Mouse (Mus musculus) right cerebral cortex, postnatal 10 days (tissue): ENCODE data around the gene Traf3ip2.

ENCODE experiments used
- DNase-seq, 2 experiments: peaks; one replicate each; pipeline ENCODE4 v3.0.0; 2021; ENCODE audit warnings: low spot score in 2 of 2

Traf3ip2 gene

DNA sequence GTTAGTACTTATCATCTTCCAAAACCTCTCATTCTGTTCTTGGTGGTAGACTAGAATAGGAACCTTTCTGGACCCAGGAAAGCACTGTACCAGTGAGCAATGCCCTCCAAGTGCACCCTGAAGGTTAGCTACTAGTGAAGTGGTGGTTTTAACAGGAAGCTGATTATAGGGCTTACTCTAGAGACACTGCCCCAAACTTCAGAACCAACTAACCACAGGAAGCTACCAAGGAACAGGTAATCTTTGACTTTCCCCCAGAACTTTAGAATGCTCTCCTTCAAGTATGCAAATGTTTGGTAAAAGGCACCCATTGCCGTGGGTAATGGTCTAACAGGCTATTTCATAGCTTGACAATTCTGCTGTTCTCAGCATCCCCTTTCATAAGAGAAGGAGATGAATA, 12.6 kb upstream of the Traf3ip2 start:
- no peak for DNase-seq

DNA sequence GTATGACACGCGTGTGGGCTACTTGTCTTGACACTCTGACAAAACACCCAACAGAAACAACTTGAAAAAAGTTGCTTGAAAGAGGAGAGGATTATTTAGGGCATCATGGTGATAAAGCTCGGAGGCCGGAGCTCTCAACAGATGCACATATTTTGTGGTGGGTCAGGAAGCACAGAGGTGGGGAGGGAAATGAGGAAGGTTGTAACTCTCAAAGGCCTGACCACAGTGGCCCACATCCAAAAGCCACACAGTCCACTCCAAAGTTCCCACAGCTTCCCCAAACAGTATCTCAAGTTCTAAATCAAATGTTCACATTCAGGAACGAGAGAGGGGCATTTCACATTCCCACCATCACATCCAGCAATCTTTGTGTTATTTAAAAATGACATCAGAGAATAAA, 11.7 kb upstream of the Traf3ip2 start:
- no peak for DNase-seq

DNA sequence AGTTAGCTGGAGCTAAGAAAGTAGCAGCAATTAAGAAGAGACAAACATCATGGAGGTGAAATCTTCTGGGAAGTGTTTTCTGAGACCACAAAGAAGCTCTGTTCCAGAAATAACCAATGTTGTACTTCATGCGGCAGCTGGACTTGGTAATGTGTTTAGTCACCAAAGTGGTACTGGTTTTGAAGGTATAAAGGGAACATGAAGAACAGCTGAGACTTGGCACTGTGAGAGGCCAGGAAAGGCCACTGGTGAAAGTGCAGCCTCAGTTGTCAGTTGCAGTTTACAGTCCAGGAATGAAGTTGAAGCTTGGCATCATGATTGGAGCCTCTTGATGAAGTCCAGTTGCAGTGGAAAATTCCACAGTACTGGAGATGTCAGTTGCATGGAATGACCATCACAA, 6.3 kb upstream of the Traf3ip2 start:
- DNase-seq = no peak

DNA sequence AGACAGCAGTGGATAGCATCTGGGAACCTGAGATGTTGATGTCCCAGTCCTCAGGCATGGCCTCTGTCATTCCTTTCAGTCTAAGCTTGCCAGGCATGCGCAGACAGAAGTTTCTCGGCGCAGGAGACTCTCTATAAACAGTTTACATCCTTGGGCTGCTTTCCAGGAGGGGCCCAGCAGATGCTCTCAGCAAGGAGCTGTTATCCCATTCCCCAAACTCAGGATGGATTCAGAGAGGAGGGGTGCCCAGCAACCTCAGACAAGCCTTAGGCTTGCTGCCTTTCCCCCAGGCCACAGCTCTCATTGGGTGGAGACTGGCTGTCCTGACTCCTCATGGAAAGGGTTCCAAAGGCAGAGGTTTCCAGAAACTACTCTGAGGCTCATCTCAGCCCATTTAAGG, 1.5 kb upstream of the Traf3ip2 start:
- no peak for DNase-seq

DNA sequence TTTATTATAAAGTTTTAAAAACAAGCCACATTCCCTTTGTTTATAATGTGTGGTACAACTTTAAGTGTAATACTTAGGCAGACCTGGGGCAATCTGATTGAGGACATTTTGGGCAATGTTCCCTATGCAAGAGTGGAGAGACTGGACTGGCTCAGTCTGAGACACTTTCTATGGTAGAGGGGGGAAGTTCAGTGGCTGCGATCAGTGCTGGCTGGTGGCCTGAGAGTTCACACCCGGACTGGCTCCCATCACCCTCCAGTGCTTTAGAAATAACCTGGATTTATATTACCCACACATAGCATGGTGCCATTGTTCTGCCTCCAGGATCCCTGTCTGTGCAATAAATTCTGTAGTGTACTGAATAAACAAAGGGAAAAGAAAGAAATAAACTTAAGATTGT, 603 bp upstream of the Traf3ip2 start:
- DNase-seq = no peak

DNA sequence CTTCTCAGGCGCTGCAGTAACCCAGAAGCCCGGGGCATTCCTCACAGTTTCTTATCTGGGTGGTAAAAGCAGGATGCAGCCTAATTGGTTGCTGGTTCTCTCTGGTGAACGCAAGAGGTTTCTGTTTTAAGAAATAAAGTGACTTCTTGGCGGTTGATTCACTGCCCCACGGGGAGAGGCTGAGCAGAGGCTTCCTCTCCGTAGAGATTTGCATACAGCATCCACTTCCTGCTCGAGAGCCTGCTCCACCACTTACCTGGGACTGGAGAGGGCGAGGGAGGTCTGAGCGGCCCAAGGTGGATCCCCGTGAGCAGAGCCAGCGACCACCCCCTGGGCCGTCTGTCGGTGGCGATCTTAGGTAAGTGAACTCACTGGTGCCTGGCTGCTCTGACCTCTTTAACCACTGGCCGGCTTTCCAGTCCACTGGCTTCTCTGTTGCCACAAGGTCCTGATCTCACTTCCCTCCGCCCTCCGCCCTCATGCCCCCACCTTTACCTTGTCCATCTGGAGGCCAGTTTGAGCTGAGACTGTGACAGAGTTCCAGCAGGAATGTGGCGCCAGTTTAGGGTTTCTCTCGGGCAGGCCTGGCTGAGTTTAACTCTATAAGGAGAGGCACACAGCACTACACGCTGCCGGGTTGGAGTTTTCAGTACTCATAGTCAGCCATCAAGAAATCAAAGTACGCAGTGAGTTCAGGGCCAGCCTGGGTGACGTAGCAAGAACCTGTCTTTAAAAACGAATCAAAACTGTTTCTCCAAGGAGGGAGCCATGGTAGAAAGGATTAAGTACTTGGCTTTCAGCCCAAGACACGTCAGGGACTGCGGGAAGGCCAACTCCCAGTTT, 476 bp downstream of the Traf3ip2 start:
- no peak for DNase-seq

DNA sequence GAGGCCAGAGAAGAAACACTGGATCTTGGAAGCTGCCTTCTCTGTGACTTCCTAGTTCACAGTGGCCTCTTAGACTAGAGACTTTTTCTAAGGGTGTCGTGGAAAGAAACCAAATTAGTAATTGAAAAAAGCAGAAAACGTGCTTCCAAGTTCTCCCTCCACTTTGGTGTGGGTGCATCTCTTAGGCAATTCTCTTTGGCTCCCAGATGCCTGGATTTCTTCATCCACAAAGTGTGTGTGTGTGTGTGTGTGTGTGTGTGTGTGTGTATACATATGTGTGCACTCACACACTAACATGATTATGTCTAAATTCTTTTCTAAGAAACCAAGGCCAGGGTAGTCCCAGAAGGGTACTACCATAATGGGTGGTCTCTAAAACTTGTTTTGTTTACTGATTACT, 1.2 kb downstream of the Traf3ip2 start:
- no peak for DNase-seq

DNA sequence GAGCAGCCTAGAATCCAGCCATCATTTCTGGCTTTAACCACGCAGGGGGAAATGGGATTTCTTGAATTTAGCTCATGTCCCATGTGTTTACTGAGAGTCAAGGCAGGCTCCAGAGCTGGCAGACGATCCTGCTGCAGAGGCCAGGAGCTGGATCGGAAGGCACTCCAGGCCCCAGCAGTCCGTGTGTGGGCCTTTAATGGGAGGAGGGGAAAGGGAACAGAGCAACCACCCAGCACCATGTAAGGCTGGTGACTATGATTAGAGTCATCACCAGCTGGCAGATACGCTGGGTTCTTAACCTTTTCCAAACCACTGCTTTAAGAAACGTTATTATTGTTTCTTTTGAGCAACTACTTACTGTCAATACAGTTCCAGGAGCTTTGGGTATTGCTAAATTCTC, 1.9 kb downstream of the Traf3ip2 start:
- DNase-seq = peak; percentile 53 to 62

DNA sequence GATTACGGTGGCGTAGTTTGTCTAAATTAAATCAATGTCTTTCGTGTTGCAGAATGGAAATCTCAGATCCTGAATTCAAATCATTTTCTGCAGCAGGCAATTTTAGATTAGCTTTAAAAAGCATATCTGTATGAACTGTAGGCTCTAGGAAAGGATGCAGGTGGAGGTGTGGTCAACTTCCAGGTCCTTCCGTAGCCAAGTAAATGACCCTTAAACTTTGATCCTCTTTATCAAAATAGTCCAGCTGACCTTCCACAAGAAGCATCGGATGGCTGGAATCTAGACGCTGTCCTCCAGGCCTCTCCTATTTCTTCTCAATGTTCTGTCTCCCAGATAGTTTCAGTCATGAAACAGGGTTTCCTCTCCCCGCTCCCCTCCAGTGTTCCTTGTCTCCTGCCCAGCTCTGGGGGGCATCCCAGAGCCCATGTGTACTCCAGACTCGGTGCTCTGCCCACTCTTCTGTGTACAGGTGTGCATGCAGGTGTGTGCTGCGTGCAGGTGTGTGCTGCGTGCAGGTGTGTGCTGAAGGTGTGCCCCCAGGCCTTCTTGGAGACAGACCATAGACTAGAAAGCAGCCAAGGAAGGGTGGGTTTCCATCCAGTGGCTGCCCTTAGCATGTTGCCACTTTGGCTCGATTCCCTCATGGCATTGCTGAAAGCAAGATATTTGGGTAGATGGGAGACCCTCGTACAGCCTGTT, 2.9 kb downstream of the Traf3ip2 start:
- no peak for DNase-seq

DNA sequence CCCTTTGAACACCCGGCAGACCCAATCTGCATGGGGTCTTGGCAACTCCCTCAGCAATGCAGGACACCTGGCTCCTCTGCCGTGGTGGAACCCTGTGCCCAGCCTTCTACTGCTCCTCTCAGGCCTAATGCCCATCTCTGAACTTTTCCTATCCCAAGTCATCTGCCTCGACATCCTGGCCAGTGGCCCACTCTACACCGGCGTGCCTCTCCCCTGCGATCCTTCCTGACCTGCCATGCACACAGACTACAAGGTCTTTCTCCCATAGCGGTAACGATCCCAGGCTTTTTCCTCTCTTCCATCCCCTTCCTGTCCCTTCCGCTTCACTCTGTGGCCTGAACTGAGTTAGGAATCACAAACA, 3.5 kb downstream of the Traf3ip2 start:
- DNase-seq = no peak

DNA sequence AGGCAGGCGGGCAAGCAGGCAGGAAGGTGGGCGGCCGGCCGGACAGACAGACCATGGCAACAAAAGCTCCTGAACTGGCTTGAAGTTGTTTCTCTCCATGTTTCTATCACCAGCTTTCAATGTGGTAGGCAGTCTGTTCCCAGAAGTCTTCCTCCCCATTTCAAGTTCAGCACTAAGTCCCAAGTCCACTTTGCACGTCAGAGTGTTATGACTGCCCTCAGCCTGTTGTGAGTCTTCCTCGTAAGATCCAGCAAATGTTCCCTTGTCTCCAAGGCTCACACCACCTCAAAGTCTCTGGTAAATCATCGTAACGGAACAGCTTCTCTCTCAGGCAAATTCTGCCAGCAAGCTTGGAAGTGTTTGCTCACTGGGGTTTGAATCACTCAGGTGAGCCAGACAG, 3.9 kb downstream of the Traf3ip2 start:
- DNase-seq = no peak

DNA sequence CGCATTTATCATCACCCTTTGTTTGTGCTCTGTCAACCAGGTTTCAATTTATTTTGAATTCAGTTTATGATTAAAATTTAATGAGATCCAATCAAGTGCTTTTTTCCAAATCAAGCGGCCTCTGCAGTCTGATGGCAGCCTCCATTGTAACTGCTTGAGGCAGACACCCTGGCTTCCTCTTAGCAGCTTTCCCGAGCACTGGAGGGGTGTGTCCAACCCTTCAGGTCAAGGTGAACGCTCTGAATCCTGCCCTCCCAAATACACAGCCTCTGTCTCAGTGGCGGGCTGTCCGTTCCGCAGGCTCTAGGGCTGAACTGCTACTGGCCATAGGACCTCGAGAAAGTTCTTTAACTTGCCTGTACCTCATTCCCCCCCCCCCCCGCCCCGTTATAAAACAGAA, 5.7 kb downstream of the Traf3ip2 start:
- no peak for DNase-seq

DNA sequence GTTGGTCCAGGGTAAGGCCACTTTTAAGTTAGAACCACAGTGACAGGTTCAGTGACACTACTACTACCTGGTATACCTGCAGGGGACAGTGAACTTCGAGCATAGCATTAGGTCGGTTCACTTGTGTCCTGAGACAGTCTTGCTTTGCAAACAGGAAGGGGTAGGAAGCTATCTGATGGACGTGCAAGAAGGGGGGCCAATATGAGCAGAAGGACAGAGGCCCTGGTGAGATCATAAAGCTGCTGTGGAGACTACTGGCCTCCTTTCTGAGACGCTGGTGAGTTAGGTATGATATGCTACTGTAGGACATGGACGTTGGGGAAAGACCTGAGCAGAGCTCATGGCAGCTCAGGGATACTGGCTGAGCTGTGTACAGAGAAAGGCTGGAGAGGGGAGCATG, 7.9 kb downstream of the Traf3ip2 start:
- no peak for DNase-seq

DNA sequence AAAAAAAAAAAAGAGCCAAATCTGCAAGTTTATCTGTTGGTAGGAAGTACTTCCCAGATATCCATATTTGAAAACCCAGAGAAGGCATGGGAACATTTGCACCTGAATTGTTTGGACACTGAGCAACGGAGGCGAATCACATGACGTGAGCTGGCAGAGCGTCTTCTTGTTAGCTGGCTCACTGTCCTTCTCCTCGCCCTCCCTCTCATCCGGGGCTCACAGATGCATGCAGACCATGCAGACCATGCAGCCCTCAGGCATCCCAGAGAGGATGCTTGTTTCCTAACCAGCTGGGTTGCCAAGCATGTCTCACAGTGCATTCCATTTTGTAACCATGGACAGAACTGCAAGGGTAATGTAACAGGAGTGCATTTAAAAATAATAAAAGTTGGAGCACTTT, 11.1 kb downstream of the Traf3ip2 start:
- DNase-seq = no peak

DNA sequence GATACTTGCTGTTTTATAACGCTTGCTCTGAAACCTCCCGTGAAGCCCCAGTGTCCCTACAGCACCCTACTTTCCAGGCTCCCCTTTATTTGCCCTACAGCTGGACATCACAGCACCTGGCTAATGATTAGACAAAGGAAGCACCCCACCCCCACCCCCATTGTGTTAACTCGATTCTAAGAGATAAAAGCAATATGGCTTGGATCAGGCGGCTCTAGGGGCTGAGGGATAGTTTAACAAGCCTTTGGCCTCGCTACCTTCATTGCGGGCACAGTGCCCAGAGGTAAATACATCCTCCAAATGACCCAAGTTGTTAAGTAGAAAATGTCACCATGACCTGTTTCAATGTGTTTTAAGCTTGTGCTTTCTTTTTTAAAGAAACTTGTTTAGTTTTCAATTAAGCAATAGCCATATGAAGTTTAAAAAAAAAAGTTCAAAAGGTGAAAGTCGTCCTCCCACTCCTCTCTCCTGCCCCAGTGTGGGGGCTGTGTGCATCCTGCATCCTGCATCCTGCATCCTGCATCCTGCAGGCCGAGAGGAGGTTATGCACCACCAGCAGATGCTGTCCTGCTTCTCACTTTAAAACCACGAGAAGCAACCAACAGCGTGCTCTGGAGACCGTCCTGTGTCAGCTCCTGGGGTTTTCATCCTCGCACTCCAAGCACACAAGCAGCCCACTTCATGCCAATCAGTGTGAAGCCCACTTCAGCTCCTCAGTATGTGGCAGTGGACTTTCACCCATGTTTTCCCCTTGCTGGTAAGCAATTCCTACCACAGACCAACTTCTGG, 12.3 kb downstream of the Traf3ip2 start:
- DNase-seq = no peak

DNA sequence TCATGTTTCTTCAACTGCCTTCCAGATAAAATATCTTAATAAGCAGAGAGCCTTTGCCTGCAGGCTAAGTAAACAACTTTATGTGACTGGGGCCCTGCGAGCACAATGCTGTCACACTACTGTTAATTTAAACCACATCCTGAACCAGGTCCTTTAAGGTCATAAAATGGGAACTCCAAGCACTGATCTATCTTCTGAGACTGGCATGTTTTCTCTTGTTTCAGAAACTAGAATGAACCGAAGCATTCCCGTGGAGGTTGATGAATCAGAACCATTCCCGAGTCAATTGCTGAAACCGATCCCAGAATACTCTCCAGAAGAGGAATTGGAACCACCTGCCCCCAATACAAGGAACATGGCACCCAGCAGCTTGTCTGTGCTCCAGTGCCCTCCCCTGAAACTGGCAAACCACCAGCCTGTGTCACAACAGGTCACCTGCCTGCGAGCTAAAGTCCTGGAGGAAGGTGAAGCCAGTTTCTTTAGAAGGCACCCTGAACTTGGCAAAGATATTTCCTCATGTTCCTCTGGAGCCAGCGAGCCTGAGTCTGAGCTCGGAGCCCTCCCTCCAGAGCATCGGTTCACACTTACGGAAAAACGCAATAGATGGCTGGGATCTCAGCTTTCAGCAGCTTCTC, 13.0 kb downstream of the Traf3ip2 start:
- DNase-seq = no peak

DNA sequence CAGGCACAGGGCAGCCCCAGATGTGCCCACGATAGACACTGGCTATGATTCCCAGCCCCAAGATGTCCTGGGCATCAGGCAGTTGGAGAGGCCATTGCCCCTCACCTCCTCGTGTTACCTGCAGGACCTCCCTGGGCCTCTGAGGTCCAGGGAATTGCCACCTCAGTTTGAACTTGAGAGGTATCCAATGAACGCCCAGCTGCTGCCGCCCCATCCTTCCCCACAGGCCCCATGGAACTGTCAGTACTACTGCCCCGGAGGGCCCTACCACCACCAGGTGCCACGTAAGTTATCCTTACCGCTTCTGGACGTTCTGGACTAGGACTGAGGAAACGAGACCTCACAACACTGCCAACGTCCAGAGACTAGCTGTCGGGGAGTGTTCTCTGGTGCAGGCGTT, 13.6 kb downstream of the Traf3ip2 start:
- DNase-seq = no peak

DNA sequence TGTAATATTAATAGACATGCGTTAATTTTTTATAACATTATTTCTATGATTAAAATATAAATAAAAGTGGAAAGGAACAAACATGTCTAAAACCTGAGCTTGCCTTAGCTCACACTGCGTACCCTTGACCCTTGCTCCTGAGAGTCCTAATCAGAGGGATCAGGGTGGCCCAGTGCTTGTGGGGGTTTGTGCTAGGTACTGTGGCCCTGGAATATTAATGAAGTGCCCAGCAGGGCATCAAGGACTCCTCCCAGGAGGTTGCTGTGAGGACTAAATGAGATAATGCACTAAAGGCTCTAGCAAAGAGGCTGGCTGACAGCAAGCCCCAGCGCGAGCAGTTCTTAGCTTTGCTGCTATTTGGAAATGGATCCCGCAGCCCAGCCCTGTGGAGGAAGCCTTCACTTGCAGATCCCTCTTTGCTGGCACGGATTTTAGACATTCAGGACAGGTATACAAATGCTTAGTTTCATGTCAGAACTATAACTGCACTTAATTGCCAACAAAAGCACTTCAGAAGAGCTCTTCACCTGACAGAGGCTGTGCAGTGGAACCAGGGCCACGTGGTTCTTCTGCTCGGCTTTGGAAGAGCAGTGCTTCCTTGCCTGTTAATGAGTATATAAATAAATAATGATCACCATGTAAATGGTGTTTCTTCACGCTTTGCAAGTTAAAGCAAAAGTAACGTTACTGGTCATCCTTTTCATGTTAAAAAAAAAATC, 16.2 kb downstream of the Traf3ip2 start:
- DNase-seq = no peak

DNA sequence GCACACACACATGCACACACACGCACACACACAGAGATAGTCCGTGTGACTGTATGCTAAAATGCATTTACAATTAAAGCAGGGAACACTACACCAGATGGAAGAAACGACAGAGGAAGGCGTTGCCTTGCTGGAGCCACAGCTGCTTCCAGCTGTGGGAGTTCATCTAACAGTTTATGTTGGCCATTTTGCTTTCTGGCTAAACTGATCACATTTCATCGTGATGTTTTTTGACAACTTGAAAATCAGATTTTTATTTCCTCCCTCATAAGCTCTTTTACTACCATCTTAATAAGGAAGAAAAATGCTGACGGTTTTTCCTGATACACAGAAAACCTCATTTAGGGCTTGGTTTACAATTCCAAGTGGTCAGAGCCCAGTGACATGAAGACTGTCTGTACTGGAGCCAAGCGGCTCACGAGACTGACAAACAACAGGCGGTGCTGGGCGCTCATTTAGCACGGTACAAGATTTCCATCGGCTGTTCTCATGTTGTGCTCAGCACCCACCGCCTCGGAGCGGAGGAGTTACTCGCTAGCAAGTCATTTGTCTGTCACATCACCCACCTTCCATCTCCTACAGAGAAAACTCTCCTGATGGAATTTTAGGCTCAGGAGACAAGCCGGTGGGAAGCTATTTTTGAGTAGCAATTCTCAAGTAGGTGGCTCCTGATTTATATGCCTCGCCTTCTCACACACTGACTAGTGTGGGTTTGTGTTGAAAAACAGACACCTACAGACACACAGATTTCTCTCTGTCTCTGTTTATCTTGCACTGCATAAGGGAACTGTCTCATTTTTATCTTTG, 17.2 kb downstream of the Traf3ip2 start:
- peak; percentile 81 to 90 for DNase-seq

DNA sequence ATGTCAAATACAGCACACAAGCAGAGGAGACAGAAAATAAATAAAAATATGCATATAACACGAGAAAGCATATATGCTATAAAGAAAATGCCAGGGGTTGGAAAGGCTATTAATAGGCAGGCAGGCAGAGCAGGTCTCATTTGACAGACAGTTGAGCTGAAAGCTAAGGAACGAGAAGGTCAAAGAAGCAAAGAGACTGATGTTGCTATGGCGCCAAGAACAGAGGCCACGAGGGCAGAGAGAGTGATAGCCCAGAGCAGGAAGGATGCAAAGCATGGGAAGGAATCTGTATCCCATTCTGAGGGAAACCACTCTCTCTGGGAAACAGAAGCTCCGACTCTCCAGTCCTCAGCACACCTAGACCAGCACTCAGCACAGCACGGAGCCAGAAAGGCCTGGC, 18.1 kb downstream of the Traf3ip2 start:
- no peak for DNase-seq

DNA sequence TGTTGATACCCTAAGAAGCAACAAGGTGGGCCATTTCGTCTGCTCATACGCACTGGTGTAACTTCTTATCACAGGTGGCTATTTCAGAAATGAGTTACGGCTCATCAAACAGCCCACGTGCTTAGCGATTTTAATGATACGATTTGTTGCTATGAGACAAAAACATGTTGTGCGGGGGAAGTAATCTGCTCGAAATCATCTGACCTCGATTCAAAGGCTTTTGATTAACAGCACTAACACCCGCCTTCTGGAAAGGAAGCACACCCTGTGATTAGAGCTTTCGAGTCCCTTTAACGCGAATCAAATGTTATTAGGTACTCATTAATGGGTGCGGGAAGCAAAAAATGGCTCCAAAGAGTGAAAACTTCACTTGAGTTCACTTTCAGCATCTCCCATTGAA, 18.9 kb downstream of the Traf3ip2 start:
- no peak for DNase-seq
